ENCODE assay signal across 7 mouse cellular contexts in the genomic region with DNA sequence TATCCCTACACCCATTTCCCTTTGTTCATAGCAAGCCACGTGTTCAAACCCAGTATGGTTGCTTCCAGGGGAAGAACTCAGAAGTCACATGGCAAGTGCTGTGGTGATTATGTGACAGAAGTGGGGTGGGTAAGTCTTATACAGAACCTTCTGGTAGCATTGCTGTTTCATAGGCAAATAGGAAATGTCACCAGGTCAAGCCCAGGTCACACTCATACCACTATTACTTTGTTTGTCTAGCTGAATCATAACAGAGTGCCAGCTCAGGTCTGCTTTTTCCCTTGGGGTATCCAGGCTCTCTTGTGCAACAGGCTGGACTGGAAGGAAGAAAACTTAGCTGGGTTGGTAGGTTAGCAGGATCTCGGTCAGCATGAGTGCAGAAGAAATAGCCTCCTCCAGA.
"Had no signal": no experiment of that assay in that cellular context is flagged by ENCODE, and none has a peak within 500 bp of the region (broad histone marks: within the 10 kb centered on the region; RNA-seq: fewer than 3 reads in every experiment).

No protein-coding gene starts in this region.

- DNase-seq: kidney, adult 18-20 months; kidney, postnatal 10 days; kidney, postnatal 4 days; left cerebral cortex, postnatal 4 days; lung, adult 2 months; midbrain, embryonic 14.5 days; thymus, postnatal 4 days had no signal
